Mouse (Mus musculus) layer of hippocampus, adult 11-12 months (tissue): ENCODE data around the gene Pfkfb4.

ENCODE experiments used
- DNase-seq: peaks from one replicate; pipeline ENCODE4 v3.0.0; 2022; ENCODE audit warnings: low spot score

Pfkfb4 gene

GRCm38 (mm10) chr9:108996411-108996810, 4.8 kb downstream of the Pfkfb4 start:
- DNase-seq: no peak

- no peak for DNase-seq
Observed at GRCm38 (mm10) chr9:108998287-108999166, 6.9 kb downstream of the Pfkfb4 start.

- DNase-seq: no peak
Observed at GRCm38 (mm10) chr9:108999167-108999526, 7.6 kb downstream of the Pfkfb4 start.

- peak; percentile 73 for DNase-seq
Observed at GRCm38 (mm10) chr9:109000726-109001125, 9.1 kb downstream of the Pfkfb4 start.

GRCm38 (mm10) chr9:109003201-109003600, 11.6 kb downstream of the Pfkfb4 start:
- DNase-seq: no peak

- DNase-seq: no peak
Observed at GRCm38 (mm10) chr9:109007025-109007780, 15.6 kb downstream of the Pfkfb4 start.

GRCm38 (mm10) chr9:109008081-109008480, 16.5 kb downstream of the Pfkfb4 start:
- DNase-seq: no peak

- no peak for DNase-seq
Observed at GRCm38 (mm10) chr9:109008994-109009635, 17.5 kb downstream of the Pfkfb4 start.

GRCm38 (mm10) chr9:109009636-109010315, 18.2 kb downstream of the Pfkfb4 start:
- DNase-seq: no peak

- DNase-seq: no peak
Observed at GRCm38 (mm10) chr9:109010316-109010690, 18.7 kb downstream of the Pfkfb4 start.

- no peak for DNase-seq
Observed at GRCm38 (mm10) chr9:109015397-109015796, 23.8 kb downstream of the Pfkfb4 start.

GRCm38 (mm10) chr9:109016973-109017604, 25.5 kb downstream of the Pfkfb4 start:
- DNase-seq: no peak

GRCm38 (mm10) chr9:109021428-109021827, 29.9 kb downstream of the Pfkfb4 start:
- no peak for DNase-seq

- DNase-seq: no peak
Observed at GRCm38 (mm10) chr9:109022866-109023685, 31.5 kb downstream of the Pfkfb4 start.

GRCm38 (mm10) chr9:109027521-109027920, 35.9 kb downstream of the Pfkfb4 start:
- DNase-seq: no peak

GRCm38 (mm10) chr9:109028421-109028820, 36.8 kb downstream of the Pfkfb4 start:
- no peak for DNase-seq

GRCm38 (mm10) chr9:109028919-109029318, 37.3 kb downstream of the Pfkfb4 start:
- no peak for DNase-seq

GRCm38 (mm10) chr9:109030312-109030711, 38.7 kb downstream of the Pfkfb4 start:
- no peak for DNase-seq

- no peak for DNase-seq
Observed at GRCm38 (mm10) chr9:109031001-109031400, 39.4 kb downstream of the Pfkfb4 start.

GRCm38 (mm10) chr9:109031686-109032085, 40.1 kb downstream of the Pfkfb4 start:
- DNase-seq: no peak

GRCm38 (mm10) chr9:109032435-109032834, 40.9 kb downstream of the Pfkfb4 start:
- DNase-seq: no peak
